Mouse (Mus musculus): ENCODE data around the gene Celf5.

DNA sequence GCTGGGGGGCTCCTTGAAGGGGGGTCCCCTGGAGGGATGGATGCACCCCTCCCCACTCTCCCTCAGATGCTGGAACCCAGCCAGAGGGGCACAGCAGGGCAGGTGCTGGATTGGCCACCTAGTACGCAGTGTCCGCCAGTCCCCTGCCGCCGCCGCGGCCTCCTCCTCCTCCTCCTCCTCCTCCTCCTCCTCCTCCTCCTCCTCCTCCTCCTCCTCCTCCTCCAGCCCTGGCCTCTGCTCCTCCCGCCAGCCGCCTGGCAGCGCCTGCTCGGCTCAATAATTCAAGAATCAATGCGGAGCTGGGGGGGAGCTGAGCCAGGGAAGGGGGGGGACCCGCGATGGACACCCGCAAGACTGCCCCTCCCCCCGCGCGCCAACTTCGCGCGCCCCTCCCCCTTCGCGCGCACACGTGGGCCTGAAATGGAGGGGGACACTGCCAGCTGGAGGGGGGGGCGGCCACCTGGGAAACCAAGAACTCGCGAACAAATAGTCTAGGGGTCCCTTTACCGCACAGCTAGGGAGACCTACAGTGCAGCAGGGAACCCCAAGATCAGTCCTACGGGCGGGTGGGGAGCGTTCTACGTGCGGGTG is 56.3 kb downstream of the Celf5 start:
- TF ChIP-seq POLR2A (IDR thresholded peaks at IDR 0.05; ENCODE audit: extremely low read depth, insufficient read depth, low read length) (no peak), CTCF (IDR thresholded peaks at IDR 0.05; ENCODE audit: extremely low read depth, insufficient read depth, low read length) (no peak)

Measured in cortical plate, adult 2 months (tissue).